In the genomic region with DNA sequence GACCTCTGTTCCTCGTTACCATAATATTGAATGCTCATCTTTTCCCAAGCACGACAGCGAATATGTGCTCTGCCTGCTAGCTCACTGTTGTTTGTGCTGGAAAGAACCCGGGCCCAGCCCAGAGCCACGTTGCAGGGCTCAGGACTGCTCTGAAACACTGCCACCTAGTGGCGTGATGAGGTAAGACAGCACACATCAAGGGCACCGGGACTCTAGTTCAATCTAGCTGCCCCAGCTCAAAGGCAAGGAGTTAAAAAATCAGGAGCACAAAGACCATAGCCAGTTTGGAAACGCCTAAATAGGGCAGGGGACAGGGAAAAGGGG, we compare ENCODE assay signal across 8 mouse cellular contexts. TPM values are rescaled to one million over a fixed set of nuclear protein-coding genes. Genes with fewer than 3 reads are reported as not detected.
DNase-seq lines count a peak whose midpoint lies in the region; ATAC-seq and TF ChIP-seq lines count a peak whose summit lies in the region.

No protein-coding gene starts in this region.

- no peaks in the 10 kb centered on the region for H3K36me3 ChIP-seq in hindbrain, postnatal 0 days (ENCODE audit: insufficient read depth, low read length)

- under 1% methylated on average over 8 of the region's 8 CpGs for WGBS in hindbrain, postnatal 0 days

- ATAC-seq in hindbrain, postnatal 0 days: peak; percentile 80

- H3K9ac ChIP-seq in hindbrain, postnatal 0 days (replicated peaks; ENCODE audit: low read length): no peak overlapping the region

- peaks cover 23% of the 10 kb centered on the region for H3K4me1 ChIP-seq in hindbrain, postnatal 0 days (ENCODE audit: insufficient read depth, low read length)

- peak overlapping the region; percentile 79 for H3K27ac ChIP-seq in gastrocnemius, adult 2 months
- H3K27ac ChIP-seq in hindbrain, postnatal 0 days: peak overlapping the region; percentile 74

- no peak; the same call in none of the 2 replicates for TF ChIP-seq CTCF in gastrocnemius, adult 2 months (IDR thresholded peaks at IDR 0.05)
- peak; percentile 99 for TF ChIP-seq CTCF in hindbrain, postnatal 0 days (IDR thresholded peaks at IDR 0.05; ENCODE audit: low read depth)

- intact Hi-C loops in gastrocnemius, adult 2 months (cut with DNase I): loop anchor here (5.0 kb wide), 1 partner anchor 564 kb away; no protein-coding TSS in a partner anchor

- H3K4me3 ChIP-seq in gastrocnemius, adult 2 months: peak overlapping the region; percentile 48
- no peak overlapping the region for H3K4me3 ChIP-seq in hindbrain, postnatal 0 days (ENCODE audit: low read length)

- H3K9me3 ChIP-seq in hindbrain, postnatal 0 days (ENCODE audit: low read length): no peaks in the 10 kb centered on the region

- DNase-seq in WW6 (ENCODE audit: low read depth, low spot score): peak; percentile 83
- DNase-seq in cerebellum, postnatal 4 days (ENCODE audit: low spot score in 2 of 2): peak; percentile 88 to 93
- peak; percentile 89 for DNase-seq in gastrocnemius, adult 2 months
- DNase-seq in hindbrain, postnatal 0 days (ENCODE audit: low spot score): peak; percentile 95
- peak; percentile 90 to 93 for DNase-seq in left cerebral cortex, adult 18-20 months (ENCODE audit: low spot score in 2 of 2)
- DNase-seq in lung, postnatal 4 days: peak; percentile 83 to 90
- peak; percentile 65 for DNase-seq in retina, postnatal 7 days (ENCODE audit: low read depth, low spot score)
- DNase-seq in urinary bladder, adult 18-20 months (ENCODE audit: low spot score in 2 of 2): peak; percentile 66 to 74

- H3K4me2 ChIP-seq in hindbrain, postnatal 0 days (ENCODE audit: low read depth, low read length): peak overlapping the region; percentile 21; the same call in 1 of the 2 replicates

- H3K27me3 ChIP-seq in hindbrain, postnatal 0 days (ENCODE audit: insufficient read depth, low read length): no peaks in the 10 kb centered on the region

RNA-seq across cellular contexts. Expression of a gene that starts 35.7 kb away (rescaled TPM):
- 10 to 100 TPM; 12.6 to 15.1 TPM for total RNA-seq in gastrocnemius, adult 2 months (2021)
- total RNA-seq in hindbrain, postnatal 0 days (2014; rRNA removed): 9.3 and 11.3 TPM in 2 replicates
- 8.3 and 9.1 TPM in 2 replicates for polyA plus RNA-seq in hindbrain, postnatal 0 days (2015; fragmentation: Nextera tagmentation; extraction: Ambion mirVana)
- total RNA-seq in left cerebral cortex, adult 18-20 months (2021): 10 to 100 TPM; 18.6 to 23.0 TPM
